Mouse (Mus musculus) stomach, embryonic 14.5 days (tissue): ENCODE results near the gene Enpp1. TPM values are rescaled to one million over a fixed set of nuclear protein-coding genes. Genes with fewer than 3 reads are reported as not detected.

Experiments
- ATAC-seq: fragments of 200-750 bp; cut with Nextera tagmentation; 2 replicates; pipeline ENCODE4 v1.8.0; 2017; ENCODE audit warnings: low read depth, moderate TSS enrichment; ENCODE audit not compliant: insufficient number of reproducible peaks, insufficient read depth, low FRiP score
- H3K27ac ChIP-seq: fragments of 300-500 bp; sonication (generic); 2 replicates; pipeline ENCODE4 v1.5.1; 2014; ENCODE audit warnings: mild to moderate bottlenecking, low read length, moderate library complexity, mixed read lengths
- H3K27me3 ChIP-seq: fragments of 300-500 bp; sonication (generic); 2 replicates; pipeline ENCODE4 v1.6.1; 2014; ENCODE audit warnings: low read length, control low read depth, mixed read lengths; ENCODE audit not compliant: control insufficient read depth, insufficient read depth
- H3K36me3 ChIP-seq: fragments of 300-500 bp; sonication (generic); 2 replicates; pipeline ENCODE4 v1.6.1; 2014; ENCODE audit warnings: mild to moderate bottlenecking, control low read depth, low read length, moderate library complexity, mixed read lengths; ENCODE audit not compliant: control insufficient read depth, insufficient read depth
- H3K4me1 ChIP-seq: fragments of 300-500 bp; sonication (generic); 2 replicates; pipeline ENCODE4 v1.6.1; 2014; ENCODE audit warnings: low read length, control low read depth, mixed read lengths; ENCODE audit not compliant: control insufficient read depth, insufficient read depth
- H3K4me2 ChIP-seq: fragments of 300-500 bp; sonication (generic); replicated peaks from 2 replicates; pipeline ENCODE4 v1.6.1; 2014; ENCODE audit warnings: low read depth, low read length, control low read depth
- H3K4me3 ChIP-seq: fragments of 300-500 bp; sonication (generic); 2 replicates; pipeline ENCODE4 v1.5.1; 2014; ENCODE audit warnings: low read depth, low read length, control low read depth
- H3K9ac ChIP-seq: fragments of 300-500 bp; sonication (generic); replicated peaks from 2 replicates; pipeline ENCODE4 v1.6.1; 2014; ENCODE audit warnings: low read depth, mild to moderate bottlenecking, control low read depth, low read length, moderate library complexity, mixed read lengths
- H3K9me3 ChIP-seq: fragments of 300-500 bp; sonication (generic); 2 replicates; pipeline ENCODE4 v1.6.1; 2016; ENCODE audit warnings: low read depth, low read length, control low read depth; ENCODE audit not compliant: control insufficient read depth
- WGBS: fragments of 180-500 bp; shearing (Covaris S2); extraction: QIAGEN DNeasy Blood & Tissue Kit; methylation state at CpG from one replicate; pipeline ENCODE4 v1.1.7; 2014; 5-methylcytosine and 5-hydroxymethylcytosine counted together
- polyA plus RNA-seq: library from polyadenylated mRNA; unstranded; fragments of >200 nt; fragmentation: Nextera tagmentation; extraction: Ambion mirVana; gene quantifications from 2 replicates; pipeline ENCODE4 v1.2.1, GENCODE M21; 2014

The Enpp1 gene
- polyA plus RNA-seq, 1 experiment from 2014 or later: 8.3 TPM

DNA sequence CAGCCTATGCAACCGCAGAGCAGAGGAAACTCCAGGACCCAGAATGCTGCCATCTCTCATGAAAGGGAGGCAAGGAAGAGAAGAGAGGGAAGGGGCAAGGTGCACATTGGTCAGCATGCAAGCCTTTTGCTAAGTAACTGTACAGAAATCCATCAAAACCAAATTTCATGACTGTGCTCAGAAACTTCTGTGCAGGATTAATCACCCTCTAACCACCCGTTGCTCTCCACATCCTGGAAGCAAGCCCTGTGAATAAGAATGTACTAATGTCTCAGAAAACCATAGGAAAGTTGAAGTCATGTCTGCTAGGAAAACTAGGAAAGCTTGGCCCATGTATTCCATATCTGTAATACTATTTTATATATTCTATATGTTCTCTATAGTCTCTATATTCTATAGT, 27.2 kb upstream of the Enpp1 start:
- no peak overlapping the region for H3K27ac ChIP-seq

DNA sequence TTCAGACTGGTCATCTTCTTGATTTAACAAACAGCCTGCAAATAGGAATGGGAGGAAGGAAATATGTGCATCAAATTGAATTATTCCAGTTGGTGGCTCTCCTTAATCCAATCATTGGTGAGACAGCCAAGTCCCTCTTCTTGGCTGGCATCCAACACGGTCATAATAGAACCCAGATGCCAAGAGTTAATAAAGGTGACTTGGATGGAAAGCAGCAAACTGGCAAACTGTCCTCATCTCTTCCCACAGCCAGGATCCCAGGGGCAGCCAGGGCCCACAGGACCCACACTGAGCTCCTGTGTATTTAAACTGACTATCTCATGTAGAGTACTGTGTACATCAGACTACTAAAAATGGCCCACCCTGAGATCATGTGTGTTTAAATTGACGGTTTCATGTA, 26.5 kb upstream of the Enpp1 start:
- no peak for ATAC-seq
- Histone ChIP-seq H3K9me3 (no peaks in the 10 kb centered on the region), H3K27me3 (no peaks in the 10 kb centered on the region), H3K4me3 (no peak overlapping the region), H3K4me1 (peaks cover 9% of the 10 kb centered on the region; the same call in 1 of the 2 replicates), H3K27ac (no peak overlapping the region), H3K36me3 (no peaks in the 10 kb centered on the region), H3K9ac (no peak overlapping the region), H3K4me2 (no peak overlapping the region)
- WGBS: 70% methylated on average over 2 of the region's 2 CpGs

More for the DNA sequence above, 27.2 kb upstream of the Enpp1 start:
- no peak overlapping the region for H3K9ac ChIP-seq
- no peak overlapping the region for H3K4me2 ChIP-seq
- no peak overlapping the region for H3K4me3 ChIP-seq
- no peaks in the 10 kb centered on the region for H3K36me3 ChIP-seq
- peaks cover 9% of the 10 kb centered on the region; the same call in 1 of the 2 replicates for H3K4me1 ChIP-seq
- 63% methylated on average over 2 of the region's 2 CpGs for WGBS
- ATAC-seq: no peak
- H3K9me3 ChIP-seq: no peaks in the 10 kb centered on the region
- no peaks in the 10 kb centered on the region for H3K27me3 ChIP-seq

GRCm38 (mm10) chr10:24735027-24735777, 23.2 kb upstream of the Enpp1 start:
- H3K4me3 ChIP-seq: no peak overlapping the region
- H3K4me2 ChIP-seq: no peak overlapping the region
- ATAC-seq: no peak
- H3K9ac ChIP-seq: no peak overlapping the region
- no peaks in the 10 kb centered on the region for H3K36me3 ChIP-seq
- H3K4me1 ChIP-seq: peaks cover 6% of the 10 kb centered on the region; the same call in 1 of the 2 replicates
- WGBS: 83% methylated on average over 5 of the region's 5 CpGs
- no peaks in the 10 kb centered on the region for H3K9me3 ChIP-seq
- no peaks in the 10 kb centered on the region for H3K27me3 ChIP-seq
- H3K27ac ChIP-seq: no peak overlapping the region

- Histone ChIP-seq H3K27me3 (no peaks in the 10 kb centered on the region), H3K4me1 (peaks cover 6% of the 10 kb centered on the region; the same call in 1 of the 2 replicates), H3K4me2 (no peak overlapping the region), H3K9ac (no peak overlapping the region), H3K27ac (no peak overlapping the region), H3K4me3 (no peak overlapping the region), H3K36me3 (no peaks in the 10 kb centered on the region), H3K9me3 (no peaks in the 10 kb centered on the region)
- 94% methylated on average over 4 of the region's 4 CpGs for WGBS
- ATAC-seq: no peak
Measured at GRCm38 (mm10) chr10:24727478-24727877, 15.5 kb upstream of the Enpp1 start.

DNA sequence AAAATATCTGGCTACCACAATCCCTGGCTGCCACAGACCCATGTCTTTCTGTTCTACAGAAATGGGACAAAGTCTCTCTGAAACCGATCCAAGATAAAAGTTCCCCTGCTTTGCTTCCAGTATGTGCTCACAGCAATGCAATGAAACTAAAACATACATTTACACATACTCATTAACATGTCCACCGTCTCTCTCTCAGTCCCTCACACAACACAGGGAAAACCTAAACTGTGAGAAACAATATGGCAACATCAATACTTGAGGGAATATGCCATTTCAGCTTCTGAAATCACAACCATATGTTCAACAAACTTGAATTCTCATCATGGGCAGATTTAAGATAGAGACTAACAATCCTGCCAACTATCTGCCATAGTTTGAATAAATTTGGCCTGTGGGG, 13.2 kb upstream of the Enpp1 start:
- Histone ChIP-seq H3K36me3 (no peaks in the 10 kb centered on the region), H3K27ac (no peak overlapping the region), H3K4me1 (no peaks in the 10 kb centered on the region), H3K4me2 (no peak overlapping the region), H3K4me3 (no peak overlapping the region), H3K27me3 (no peaks in the 10 kb centered on the region), H3K9me3 (no peaks in the 10 kb centered on the region), H3K9ac (no peak overlapping the region)
- no peak for ATAC-seq
- WGBS: 89% methylated on average over 2 of the region's 2 CpGs

DNA sequence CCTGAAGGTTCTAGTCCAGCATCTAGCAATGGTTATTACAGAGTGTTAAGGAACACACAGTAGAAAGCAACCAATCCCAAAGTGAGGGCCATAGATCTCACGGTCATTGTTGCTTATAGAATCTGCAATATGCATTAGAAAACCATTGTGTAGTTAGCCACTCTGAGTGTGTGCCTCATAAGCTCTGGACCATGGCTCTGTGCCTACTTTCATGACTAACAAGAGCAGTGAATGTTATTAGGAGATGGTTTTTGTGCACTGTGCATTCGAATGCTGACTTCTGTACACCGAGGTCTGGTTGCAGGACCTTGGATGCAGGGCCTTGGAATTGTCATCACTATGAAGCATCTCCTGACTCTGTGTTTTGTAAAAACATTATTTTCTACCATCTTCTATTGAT, 9.9 kb upstream of the Enpp1 start:
- Histone ChIP-seq H3K36me3 (no peaks in the 10 kb centered on the region), H3K9ac (no peak overlapping the region), H3K27ac (no peak overlapping the region), H3K4me1 (no peaks in the 10 kb centered on the region), H3K27me3 (no peaks in the 10 kb centered on the region), H3K4me2 (no peak overlapping the region), H3K9me3 (no peaks in the 10 kb centered on the region), H3K4me3 (no peak overlapping the region)
- no peak for ATAC-seq
- WGBS: 90% methylated on average over 3 of the region's 3 CpGs

DNA sequence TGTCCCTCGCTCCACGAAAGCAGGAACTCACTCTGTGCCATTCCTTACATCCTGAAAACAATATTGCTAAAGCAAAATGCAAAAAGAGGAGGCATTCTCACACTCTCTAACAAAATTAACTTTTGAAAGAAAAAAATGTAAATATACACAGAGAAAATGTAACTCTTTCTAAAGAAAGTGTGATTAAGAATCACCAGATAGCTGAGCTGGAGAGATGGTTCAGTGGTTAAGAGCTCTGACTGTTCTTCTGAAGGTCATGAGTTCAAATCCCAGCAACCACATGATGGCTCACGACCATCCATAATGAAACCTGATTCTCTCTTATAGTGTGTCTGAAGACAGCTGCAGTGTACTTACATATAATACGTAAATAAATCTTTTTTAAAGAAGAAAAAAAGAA, 7.4 kb upstream of the Enpp1 start:
- WGBS: 80% methylated on average over 4 of the region's 4 CpGs
- ATAC-seq: no peak
- Histone ChIP-seq H3K4me3 (no peak overlapping the region), H3K36me3 (no peaks in the 10 kb centered on the region), H3K9ac (no peak overlapping the region), H3K27me3 (no peaks in the 10 kb centered on the region), H3K4me1 (no peaks in the 10 kb centered on the region), H3K4me2 (no peak overlapping the region), H3K27ac (no peak overlapping the region), H3K9me3 (no peaks in the 10 kb centered on the region)

DNA sequence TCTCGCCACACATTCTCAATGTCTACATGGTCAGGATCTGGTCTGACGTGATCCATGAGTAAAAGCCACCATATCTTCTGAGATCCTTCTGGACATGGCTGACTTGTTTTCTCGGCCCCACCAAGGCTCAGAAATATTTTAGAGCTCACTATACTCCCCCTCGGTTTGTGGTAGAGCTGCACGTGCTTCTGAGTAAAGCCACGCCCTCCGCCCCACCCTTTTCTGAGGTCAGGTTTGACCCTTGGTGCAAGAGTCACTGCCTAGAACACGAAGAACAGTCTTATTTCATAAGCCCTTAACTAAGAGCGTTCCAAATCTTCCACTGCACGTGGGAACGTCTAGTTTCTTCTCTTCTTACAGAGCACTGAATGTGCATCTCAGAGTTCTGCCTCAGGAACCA, 6.8 kb upstream of the Enpp1 start:
- Histone ChIP-seq H3K9me3 (no peaks in the 10 kb centered on the region), H3K27ac (no peak overlapping the region), H3K4me2 (no peak overlapping the region), H3K27me3 (no peaks in the 10 kb centered on the region), H3K4me1 (no peaks in the 10 kb centered on the region), H3K4me3 (no peak overlapping the region), H3K9ac (no peak overlapping the region), H3K36me3 (no peaks in the 10 kb centered on the region)
- WGBS: 50% methylated on average over 11 of the region's 11 CpGs
- ATAC-seq: no peak

GRCm38 (mm10) chr10:24718058-24718457, 6.1 kb upstream of the Enpp1 start:
- Histone ChIP-seq H3K27me3 (no peaks in the 10 kb centered on the region), H3K4me2 (no peak overlapping the region), H3K36me3 (no peaks in the 10 kb centered on the region), H3K9me3 (no peaks in the 10 kb centered on the region), H3K4me3 (no peak overlapping the region), H3K4me1 (no peaks in the 10 kb centered on the region), H3K27ac (no peak overlapping the region), H3K9ac (no peak overlapping the region)
- 51% methylated on average over 14 of the region's 14 CpGs for WGBS
- no peak for ATAC-seq
